Mouse (Mus musculus) spleen, adult 2 months (tissue): ENCODE data around the gene Spatc1l.

Experiments used
- CTCF ChIP-seq: fragments of 200-500 bp; IDR thresholded peaks from 2 replicates; pipeline ENCODE4 v1.5.1; 2011; ENCODE audit warnings: mild to moderate bottlenecking, inconsistent platforms; ENCODE audit not compliant: insufficient read depth, insufficient read length, insufficient replicate concordance; ENCODE audit errors: extremely low read depth
- POLR2A ChIP-seq: fragments of 200-500 bp; IDR thresholded peaks from 2 replicates; pipeline ENCODE4 v1.6.1; 2011; ENCODE audit warnings: low read depth, low read length, inconsistent platforms

- TF ChIP-seq POLR2A (no peak), CTCF (no peak)
These were observed 26.5 kb upstream of the Spatc1l start for GRCm38 (mm10) chr10:76535526-76535925.
